Mouse (Mus musculus): Measurements from ENCODE around the gene Rnf183.

- TF ChIP-seq MAFK (IDR thresholded peaks at IDR 0.05; ENCODE audit: insufficient read depth, low read depth, low read length) (no peak), ZC3H11A (IDR thresholded peaks at IDR 0.05; ENCODE audit: borderline replicate concordance, low read depth, low read length) (no peak), CHD2 (IDR thresholded peaks at IDR 0.05; ENCODE audit: low read depth, low read length) (no peak), HCFC1 (IDR thresholded peaks at IDR 0.05; ENCODE audit: borderline replicate concordance, insufficient read depth, low read length) (no peak)
Observed at GRCm38 (mm10) chr4:62391892-62392291, 43.2 kb downstream of the Rnf183 start.

Data from ES-E14 (cell line).